Mouse (Mus musculus) olfactory bulb, adult 2 months (tissue): Measurements from ENCODE around the gene Ptch1.

Experiments
- CTCF ChIP-seq: fragments of 200-500 bp; IDR thresholded peaks from 2 replicates; pipeline ENCODE4 v1.5.1; 2012; ENCODE audit warnings: low read depth, mild to moderate bottlenecking, low read length, moderate library complexity; ENCODE audit not compliant: insufficient read depth
- POLR2A ChIP-seq: fragments of 200-500 bp; IDR thresholded peaks from 2 replicates; pipeline ENCODE4 v1.6.1; 2012; ENCODE audit warnings: mild to moderate bottlenecking, low read depth, low read length, moderate library complexity; ENCODE audit not compliant: insufficient read depth

DNA sequence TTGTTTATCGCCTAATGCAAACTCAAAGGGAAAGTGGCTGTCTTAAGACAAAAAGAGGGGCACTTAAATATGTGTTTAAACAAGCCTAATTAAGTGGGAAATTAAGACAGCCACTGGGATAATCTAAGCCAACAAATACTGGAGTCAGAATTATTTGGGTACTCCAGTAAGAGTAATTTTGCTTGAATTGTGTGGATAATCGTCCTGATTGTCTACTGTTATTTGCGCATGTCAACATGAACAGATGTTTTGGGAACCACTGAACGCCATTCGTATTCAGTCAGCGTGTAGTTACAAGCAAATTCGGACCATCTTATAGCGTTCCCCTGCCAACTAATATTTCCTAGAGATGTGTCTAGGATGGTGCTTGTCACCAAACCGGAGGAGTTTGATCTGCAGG is 42.5 kb downstream of the Ptch1 start:
- TF ChIP-seq CTCF (no peak), POLR2A (no peak)
